In genomic region chr1:133800948-133801393, GRCm38 (mm10) we compare ENCODE assay signal across 8 mouse cellular contexts. TPM values are rescaled to one million over a fixed set of nuclear protein-coding genes. Genes with fewer than 3 reads are reported as not detected.
DNase-seq lines count a peak whose midpoint lies in the region; ATAC-seq and TF ChIP-seq lines count a peak whose summit lies in the region.

Atp2b4 (minus strand) TSS chr1:133801041.

- CTCF ChIA-PET in Patski (lab: Charles Lee) = interaction anchor here (0.9 to 1.6 kb wide), 3 partner anchors 65 to 91 kb away, joined by 3 to 6 read pairs (median 3); no protein-coding TSS in a partner anchor

- ATAC-seq in Patski = peak; percentile 59
- peak; percentile 87 for ATAC-seq in hindbrain, embryonic 13.5 days (ENCODE audit: low FRiP score)

- POLR2A ChIA-PET in Patski (lab: Charles Lee) = interaction anchor here (0.5 to 1.0 kb wide), 2 partner anchors 95 to 502 kb away, joined by 3 to 5 read pairs; no protein-coding TSS in a partner anchor

- DNase-seq in Patski (ENCODE audit: low read depth, low spot score) = no peak
- DNase-seq in cerebellum, postnatal 14 days = peak; percentile 97 to 98
- peak; percentile 88 to 94 for DNase-seq in frontal cortex, postnatal 14 days (ENCODE audit: low spot score in 2 of 2)
- peak; percentile 83 to 93 for DNase-seq in layer of hippocampus, postnatal 25 days (ENCODE audit: extremely low spot score in 1 of 2, low spot score in 1 of 2)
- peak; percentile 95 for DNase-seq in lung, postnatal 25 days (ENCODE audit: low spot score)
- DNase-seq in retina, embryonic 14.5 days (ENCODE audit: low spot score) = peak; percentile 87
- DNase-seq in thymus, postnatal 4 days = peak; percentile 92

- H3K27ac ChIP-seq in hindbrain, embryonic 13.5 days = 0 out of 2 replicates have a peak within 1 kb of the TSS, but pooled peaks have one; percentile 12

- no peaks in the 10 kb centered on the region for H3K9me3 ChIP-seq in hindbrain, embryonic 13.5 days

- H3K4me1 ChIP-seq in hindbrain, embryonic 13.5 days (replicated peaks) = peaks cover 46% of the 10 kb centered on the region

- WGBS in hindbrain, embryonic 13.5 days = under 1% methylated on average over 16 of the region's 16 CpGs

- H3K27me3 ChIP-seq in Patski = no peaks in the 10 kb centered on the region
- peaks cover 14% of the 10 kb centered on the region; the same call in 1 of the 2 replicates for H3K27me3 ChIP-seq in hindbrain, embryonic 13.5 days

- H3K9ac ChIP-seq in hindbrain, embryonic 13.5 days = peak within 1 kb of the TSS; percentile 69

- peak within 1 kb of the TSS; percentile 83 for H3K4me2 ChIP-seq in hindbrain, embryonic 13.5 days

- TF ChIP-seq CTCF in Patski (IDR thresholded peaks at IDR 0.05) = no peak

- in situ Hi-C loops in Patski (cut with MboI; ENCODE audit: low pct_unique_long_range_greater_than_20kb) = loop anchor here (5.0 kb wide), 1 partner anchor 64 kb away; no protein-coding TSS in a partner anchor

- H3K4me3 ChIP-seq in hindbrain, embryonic 13.5 days = peak within 1 kb of the TSS; percentile 53

- no peaks in the 10 kb centered on the region for H3K36me3 ChIP-seq in hindbrain, embryonic 13.5 days

RNA-seq across cellular contexts. Expression of gene Atp2b4, which starts in this region (rescaled TPM):
- polyA plus RNA-seq in Patski (2021) = 5.1 TPM
- 12.1 and 13.1 TPM in 2 replicates for polyA plus RNA-seq in hindbrain, embryonic 13.5 days (2015; fragmentation: Nextera tagmentation; extraction: Ambion mirVana)
- total RNA-seq in layer of hippocampus, postnatal 25 days (2021) = 10 to 100 TPM; 67.6 to 79.3 TPM
